Mouse (Mus musculus) ES-E14 (cell line): Measurements from ENCODE around the gene Pld4. TPM values are rescaled to one million over a fixed set of nuclear protein-coding genes. Genes with fewer than 3 reads are reported as not detected.

Source experiments
- DNase-seq: peaks from one replicate; pipeline ENCODE4 v3.0.0-alpha.2; 2013; ENCODE audit warnings: low read depth, low spot score
- H3K27ac ChIP-seq: 2 replicates; pipeline ENCODE4 v1.5.1; 2012; ENCODE audit warnings: low read depth, mild to moderate bottlenecking, low read length, moderate library complexity, mixed read lengths; ENCODE audit not compliant: poor library complexity, insufficient read depth, severe bottlenecking
- H3K36me3 ChIP-seq: 2 replicates; pipeline ENCODE4 v1.6.1; 2012; ENCODE audit warnings: mild to moderate bottlenecking, low read length, moderate library complexity, mixed read lengths; ENCODE audit not compliant: control insufficient read depth, poor library complexity, insufficient read depth, severe bottlenecking
- H3K4me1 ChIP-seq, 2 experiments: fragments of 150-350 bp in 1 of 2; sonication (generic) in 1 of 2; 2 replicates each; pipeline ENCODE4 v1.6.1; 2012; ENCODE audit warnings: low read length in 2 of 2, mild to moderate bottlenecking in 1 of 2, mixed read lengths in 1 of 2; ENCODE audit not compliant: control insufficient read depth in 2 of 2, insufficient read depth in 2 of 2, poor library complexity in 1 of 2
- H3K4me3 ChIP-seq, 2 experiments: fragments of 150-350 bp in 1 of 2; sonication (generic) in 1 of 2; 2 replicates each; pipeline ENCODE4 v1.5.1; 2012; ENCODE audit warnings: low read length in 2 of 2, low read depth in 1 of 2, mild to moderate bottlenecking in 1 of 2, mixed read lengths in 1 of 2; ENCODE audit not compliant: insufficient read depth in 1 of 2, poor library complexity in 1 of 2, severe bottlenecking in 1 of 2
- H3K9ac ChIP-seq: 2 replicates; pipeline ENCODE4 v1.6.1; 2012; ENCODE audit warnings: low read depth, mild to moderate bottlenecking, low read length, mixed read lengths; ENCODE audit not compliant: poor library complexity, insufficient read depth, severe bottlenecking
- H3K9me3 ChIP-seq: fragments of 150-350 bp; sonication (generic); 2 replicates; pipeline ENCODE4 v1.6.1; 2012; ENCODE audit warnings: low read depth, mild to moderate bottlenecking, low read length; ENCODE audit not compliant: control insufficient read depth, insufficient read depth
- CHD2 ChIP-seq: IDR thresholded peaks from 2 replicates; pipeline ENCODE4 v1.6.1; 2014; ENCODE audit warnings: mild to moderate bottlenecking, low read depth, low read length, inconsistent platforms
- HCFC1 ChIP-seq: IDR thresholded peaks from 2 replicates; pipeline ENCODE4 v1.6.1; 2012; ENCODE audit warnings: low read length, inconsistent platforms, borderline replicate concordance; ENCODE audit not compliant: insufficient read depth
- MAFK ChIP-seq: IDR thresholded peaks from 2 replicates; pipeline ENCODE4 v1.6.1; 2014; ENCODE audit warnings: mild to moderate bottlenecking, low read depth, low read length, inconsistent platforms; ENCODE audit not compliant: insufficient read depth
- ZC3H11A ChIP-seq: IDR thresholded peaks from 2 replicates; pipeline ENCODE4 v1.6.1; 2012; ENCODE audit warnings: low read depth, mild to moderate bottlenecking, inconsistent platforms, low read length, borderline replicate concordance
- ZNF384 ChIP-seq: IDR thresholded peaks from 2 replicates; pipeline ENCODE4 v1.6.1; 2012; ENCODE audit warnings: low read depth, low read length, inconsistent platforms
- in situ Hi-C, 2 experiments: fragments of 600-800 bp; cut with MboI; formaldehyde crosslinking; loops; one replicate each; pipeline ENCODE4 v1.15.1; 2025; ENCODE audit warnings: low sequenced_read_pairs in 2 of 2, inconsistent platforms in 1 of 2; ENCODE audit not compliant: unreplicated experiment in 2 of 2
- total RNA-seq: library from RNA; depleted of rRNA; stranded (reverse); fragments of 300-350 nt; gene quantifications from 2 replicates; pipeline ENCODE4 v1.2.3, GENCODE M21; 2012

The Pld4 gene
- total RNA-seq, 1 experiment: 2.4 TPM

DNA sequence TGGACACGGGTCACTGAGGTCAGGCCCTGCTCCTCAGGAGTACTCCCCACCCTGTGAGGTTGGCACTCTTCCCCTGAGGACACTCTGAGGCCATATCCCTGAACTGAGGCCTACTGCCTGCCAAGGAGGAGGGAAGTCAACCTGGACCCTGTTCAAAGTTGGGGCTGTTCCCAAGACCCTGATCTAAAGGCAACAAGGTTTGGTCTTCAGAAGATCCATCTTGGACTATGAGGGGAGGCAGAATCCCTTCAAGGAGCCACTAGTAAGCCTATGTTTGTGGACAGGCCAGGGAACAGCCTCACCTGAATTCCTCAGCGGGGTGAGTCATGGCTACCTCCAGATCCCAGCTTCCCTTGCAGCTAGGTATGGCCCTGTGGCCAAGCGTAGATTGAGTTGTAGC, 984 bp upstream of the Pld4 start:
- Histone ChIP-seq H3K9me3 (no peaks in the 10 kb centered on the region), H3K9ac (no peak overlapping the region), H3K4me1 (peaks cover 3 to 11% of the 10 kb centered on the region in 2 experiments; a peak in 3 of 4 replicates), H3K27ac (no peak overlapping the region), H3K4me3 (no peak overlapping the region), H3K36me3 (no peaks in the 10 kb centered on the region)
- DNase-seq: no peak
- no peak for TF ChIP-seq MAFK
- no peak for TF ChIP-seq HCFC1
- TF ChIP-seq ZNF384: no peak
- TF ChIP-seq CHD2: no peak
- TF ChIP-seq ZC3H11A: no peak
- in situ Hi-C loops: no loop called here

DNA sequence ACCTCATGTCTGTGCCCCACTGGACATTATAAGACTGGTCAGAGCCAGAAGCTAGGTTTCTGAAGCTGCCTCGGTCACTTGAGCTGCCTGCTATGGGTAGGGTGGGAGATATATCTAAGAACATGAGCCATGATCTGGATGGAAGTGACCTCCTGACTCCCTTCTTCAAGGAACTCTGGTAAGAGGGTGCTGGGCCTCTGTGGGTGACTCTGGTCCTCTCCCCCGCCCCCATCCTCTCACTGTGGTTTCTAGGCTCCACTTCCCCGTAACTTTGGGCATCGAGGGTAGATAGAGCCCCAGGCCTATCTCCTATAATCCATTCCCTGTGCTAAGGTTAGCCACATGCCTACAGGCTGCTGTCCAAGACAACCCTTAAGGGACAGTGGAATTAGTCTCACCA, 956 bp downstream of the Pld4 start:
- TF ChIP-seq HCFC1 (no peak), ZC3H11A (no peak), MAFK (no peak), ZNF384 (no peak), CHD2 (no peak)
- DNase-seq: no peak
- no peak overlapping the region for H3K27ac ChIP-seq

DNA sequence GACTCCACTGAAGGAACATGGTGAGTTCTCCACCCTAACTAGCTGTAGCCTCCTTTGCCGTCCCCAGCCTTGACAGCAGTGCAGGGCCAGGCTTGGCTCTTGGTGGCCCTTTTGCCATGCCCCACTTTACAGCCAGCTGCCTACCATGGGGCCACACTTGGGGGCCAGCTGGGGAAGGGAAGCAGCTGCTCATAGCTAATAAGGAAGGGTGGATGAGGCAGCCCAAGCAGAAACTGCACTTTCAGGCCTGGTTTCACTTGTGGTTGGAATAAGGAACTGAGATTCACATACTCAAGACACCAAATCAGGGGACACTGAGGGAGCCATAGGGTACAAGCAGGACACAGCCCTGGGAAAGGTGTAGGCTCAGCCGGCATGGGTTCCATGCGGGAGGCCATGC, 1.6 kb downstream of the Pld4 start:
- Histone ChIP-seq H3K27ac (no peak overlapping the region), H3K9ac (no peak overlapping the region), H3K9me3 (no peaks in the 10 kb centered on the region), H3K4me3 (no peak overlapping the region), H3K4me1 (peaks cover 2 to 4% of the 10 kb centered on the region in 2 experiments; a peak in 2 of 4 replicates), H3K36me3 (no peaks in the 10 kb centered on the region)
- DNase-seq: no peak
- TF ChIP-seq MAFK: no peak
- no peak for TF ChIP-seq ZNF384
- TF ChIP-seq CHD2: no peak
- no peak for TF ChIP-seq ZC3H11A
- TF ChIP-seq HCFC1: no peak
- in situ Hi-C loops: no loop called here

More for the DNA sequence above, 956 bp downstream of the Pld4 start:
- Histone ChIP-seq H3K9ac (no peak overlapping the region), H3K4me3 (no peak overlapping the region), H3K36me3 (no peaks in the 10 kb centered on the region), H3K4me1 (peaks cover 2 to 4% of the 10 kb centered on the region in 2 experiments; a peak in 2 of 4 replicates), H3K9me3 (no peaks in the 10 kb centered on the region)
- in situ Hi-C loops: no loop called here

DNA sequence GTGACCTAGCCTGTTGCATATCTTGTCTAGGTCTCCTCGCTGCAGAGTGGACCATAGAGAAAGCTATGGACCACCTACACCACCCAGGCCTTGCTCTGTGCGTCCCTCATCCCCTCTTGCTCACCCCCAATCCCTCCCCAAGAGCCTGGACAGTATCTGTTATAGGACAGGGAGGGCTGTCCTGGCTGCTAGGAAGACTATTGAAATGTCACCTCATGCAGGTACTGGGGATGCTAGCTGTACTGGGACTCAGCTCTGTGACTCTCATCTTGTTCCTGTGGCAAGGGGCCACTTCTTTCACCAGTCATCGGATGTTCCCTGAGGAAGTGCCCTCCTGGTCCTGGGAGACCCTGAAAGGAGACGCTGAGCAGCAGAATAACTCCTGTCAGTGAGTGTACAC, 2.7 kb downstream of the Pld4 start:
- no peak for DNase-seq
- in situ Hi-C loops: no loop called here

DNA sequence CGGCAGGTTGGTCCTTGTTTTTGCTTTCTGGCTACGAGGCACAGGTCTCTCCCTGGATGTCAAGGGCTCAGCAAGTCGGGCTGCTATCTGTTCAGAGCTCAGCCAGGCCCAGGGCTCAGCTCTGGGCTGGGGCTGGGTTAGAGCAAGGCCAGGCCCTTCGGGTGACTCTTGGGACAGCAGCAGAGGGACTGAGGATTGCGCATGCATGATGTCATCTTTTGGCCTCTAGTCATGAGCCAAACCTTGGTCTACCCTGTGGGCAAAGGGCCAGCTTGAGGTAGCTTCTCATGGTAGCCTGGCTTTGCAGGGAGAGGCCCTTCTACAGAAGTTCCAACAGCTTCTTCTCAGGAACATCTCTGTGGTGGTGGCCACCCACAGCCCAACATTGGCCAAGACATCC, 3.7 kb downstream of the Pld4 start:
- in situ Hi-C loops: no loop called here
- DNase-seq: no peak

More for the DNA sequence above, 2.7 kb downstream of the Pld4 start:
- no peak overlapping the region for H3K4me3 ChIP-seq
- no peaks in the 10 kb centered on the region for H3K36me3 ChIP-seq
- no peak overlapping the region for H3K27ac ChIP-seq
- peaks cover 2 to 4% of the 10 kb centered on the region in 2 experiments; a peak in 2 of 4 replicates for H3K4me1 ChIP-seq
- TF ChIP-seq ZNF384 (no peak), HCFC1 (no peak), ZC3H11A (no peak), MAFK (no peak), CHD2 (no peak)
- no peak overlapping the region for H3K9ac ChIP-seq
- H3K9me3 ChIP-seq: no peaks in the 10 kb centered on the region

More for the DNA sequence above, 3.7 kb downstream of the Pld4 start:
- TF ChIP-seq HCFC1: no peak
- no peak for TF ChIP-seq ZNF384
- no peak for TF ChIP-seq MAFK
- no peak for TF ChIP-seq CHD2
- TF ChIP-seq ZC3H11A: no peak
- Histone ChIP-seq H3K9ac (no peak overlapping the region), H3K36me3 (no peaks in the 10 kb centered on the region), H3K4me1 (peaks cover 2 to 4% of the 10 kb centered on the region in 2 experiments; a peak in 2 of 4 replicates), H3K4me3 (no peak overlapping the region), H3K9me3 (no peaks in the 10 kb centered on the region), H3K27ac (no peak overlapping the region)
